Mouse (Mus musculus) activated CD4-positive, CD25-positive, alpha-beta regulatory T cell, adult 4 months (primary cell): ENCODE results near the gene Smurf1. TPM values are rescaled to one million over a fixed set of nuclear protein-coding genes. Genes with fewer than 3 reads are reported as not detected.
A peak's percentile ranks its signal among the peaks of the same experiment; 100 is the strongest.

ENCODE experiments used
- ATAC-seq: one replicate; pipeline ENCODE4 v1.8.0; 2017
- polyA plus RNA-seq, 2 experiments: library from polyadenylated mRNA; unstranded; fragments of 100-300 nt; shearing (Covaris generic); gene quantifications; one replicate each; pipeline ENCODE4 v1.2.1; 2017

Gene Smurf1
- polyA plus RNA-seq, result 1 to 10 TPM; 4.0 to 5.2 TPM

DNA sequence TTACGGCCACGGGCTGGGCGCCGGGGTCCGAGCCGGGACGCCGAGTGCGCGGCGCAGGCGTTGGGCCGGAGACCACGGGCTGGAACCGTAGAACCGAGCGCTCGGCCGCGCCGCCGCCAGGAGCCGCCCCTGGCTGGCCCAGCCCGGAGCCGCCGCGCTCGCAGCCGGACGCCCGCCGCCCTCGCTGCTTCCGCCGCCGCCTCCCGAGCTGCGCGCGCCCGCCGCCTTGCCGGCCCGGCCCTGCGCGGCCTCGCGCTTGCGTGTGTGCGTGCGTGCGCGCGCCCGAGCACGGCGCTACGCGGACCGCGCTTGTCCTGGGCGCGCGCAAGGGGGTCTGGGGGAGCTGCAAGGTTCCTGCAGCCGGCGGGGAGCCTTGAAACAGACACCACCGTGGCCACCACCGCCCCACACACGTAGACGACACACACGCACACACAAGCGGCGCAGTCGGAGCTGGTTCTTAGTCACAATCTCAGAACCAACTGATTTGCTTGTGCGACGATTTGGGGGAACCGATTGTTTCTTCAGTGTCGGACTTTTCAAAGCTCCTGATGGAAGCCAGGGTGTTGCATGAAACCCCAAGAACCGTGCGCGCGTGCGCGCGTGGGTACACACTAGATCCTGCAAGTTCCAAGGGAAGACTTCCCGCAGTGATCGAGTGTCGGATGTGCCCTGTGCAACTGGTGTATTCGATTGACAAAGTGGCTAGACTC, at the start of gene Smurf1:
TSS of gene Smurf1 (minus strand) at position 209 of the 713 bp plus-strand sequence.
- peak; percentile 37 for ATAC-seq

DNA sequence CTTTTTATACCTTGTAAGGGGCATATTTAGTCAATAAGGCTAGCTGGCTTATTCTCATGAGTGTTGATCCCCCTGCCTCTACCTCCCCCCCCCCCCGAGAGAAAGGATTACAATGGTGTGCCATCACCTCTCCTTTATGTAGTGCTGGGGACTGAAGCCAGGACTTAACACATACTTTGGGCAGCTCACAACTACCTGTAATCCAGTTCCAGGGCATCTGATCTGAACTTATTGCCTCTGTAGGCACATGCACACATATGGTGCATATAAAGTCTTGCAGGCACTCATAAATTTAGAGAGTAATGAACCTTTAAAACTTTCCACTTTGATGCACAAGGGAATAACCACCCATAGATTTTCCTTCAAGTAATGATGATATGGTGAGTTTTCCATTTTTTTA, 48.6 kb upstream of the Smurf1 start:
- no peak for ATAC-seq

DNA sequence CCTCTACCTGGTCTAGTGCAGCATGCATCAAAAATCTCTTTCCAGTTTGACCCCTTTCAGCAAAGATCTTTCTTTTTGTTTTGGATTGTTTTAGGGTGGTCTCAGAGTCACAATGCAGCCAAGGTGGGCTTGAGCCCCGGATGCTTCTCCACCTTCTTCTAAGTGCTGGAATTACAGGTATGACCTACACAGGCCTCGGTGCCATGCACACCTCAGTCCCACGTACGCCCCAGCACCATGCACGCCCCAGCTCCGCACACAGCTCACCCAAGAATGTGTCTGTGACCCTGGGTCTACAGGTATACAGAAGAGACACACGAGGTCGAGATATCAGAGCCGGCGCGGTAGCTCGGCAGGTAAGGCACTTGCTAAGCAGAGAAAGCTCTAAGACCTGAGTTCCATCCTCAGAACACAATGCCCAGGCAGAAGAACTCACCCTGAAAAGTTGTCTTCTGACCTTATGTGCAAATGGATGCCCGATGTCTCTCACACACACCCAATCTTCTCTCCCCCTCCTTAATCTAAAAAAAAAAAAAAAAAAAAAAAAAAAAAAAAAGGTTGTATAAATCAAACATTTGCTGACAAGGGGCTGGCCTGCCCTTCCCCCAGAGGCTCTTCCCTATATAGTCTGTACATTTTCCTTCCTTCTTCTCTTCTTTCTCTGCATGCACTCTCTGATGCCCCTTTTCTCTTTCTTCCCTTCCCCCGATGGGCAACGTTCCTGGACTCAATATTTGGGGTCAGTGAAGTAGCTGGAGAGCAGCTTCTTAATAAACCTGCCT, 43.4 kb upstream of the Smurf1 start:
- ATAC-seq, result no peak

DNA sequence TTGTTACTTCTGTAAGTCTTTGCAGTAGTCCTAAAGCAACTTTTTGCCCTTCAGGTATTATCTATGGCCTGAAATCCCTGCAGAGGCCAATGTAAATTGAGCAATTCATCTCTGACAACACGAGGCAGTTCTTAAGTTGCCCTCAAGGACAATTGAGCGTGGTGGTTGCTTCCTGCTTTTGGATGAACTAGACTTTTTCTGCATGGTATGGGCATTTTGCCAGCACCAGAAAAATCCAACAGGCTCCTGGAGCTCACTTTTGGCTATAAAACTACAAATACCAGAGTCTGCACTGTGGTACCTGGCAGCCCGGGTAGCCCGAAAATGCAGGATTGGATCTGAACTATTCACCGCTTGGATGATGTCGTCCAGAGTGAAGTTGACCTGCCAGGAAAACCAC, 39.9 kb upstream of the Smurf1 start:
- no peak for ATAC-seq

DNA sequence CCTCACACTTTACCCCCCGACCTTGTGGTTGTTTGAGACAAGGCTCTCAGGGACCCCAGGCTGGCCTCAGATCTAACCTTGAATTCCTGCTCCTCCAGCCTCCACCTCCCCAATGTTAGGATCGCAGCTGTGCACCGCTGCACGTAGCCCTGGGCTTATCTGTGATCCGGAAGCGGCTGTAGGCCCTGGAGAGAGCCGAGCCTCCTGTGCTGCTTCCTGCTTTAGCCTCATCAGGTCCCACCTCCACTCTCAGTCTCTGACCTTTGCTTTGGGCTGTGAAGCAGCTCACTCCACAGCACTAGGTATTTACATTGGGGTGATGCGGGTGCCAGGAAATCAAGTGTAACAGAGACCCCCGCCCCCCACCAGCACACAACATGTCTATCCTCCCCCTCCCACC, 38.8 kb upstream of the Smurf1 start:
- no peak for ATAC-seq

DNA sequence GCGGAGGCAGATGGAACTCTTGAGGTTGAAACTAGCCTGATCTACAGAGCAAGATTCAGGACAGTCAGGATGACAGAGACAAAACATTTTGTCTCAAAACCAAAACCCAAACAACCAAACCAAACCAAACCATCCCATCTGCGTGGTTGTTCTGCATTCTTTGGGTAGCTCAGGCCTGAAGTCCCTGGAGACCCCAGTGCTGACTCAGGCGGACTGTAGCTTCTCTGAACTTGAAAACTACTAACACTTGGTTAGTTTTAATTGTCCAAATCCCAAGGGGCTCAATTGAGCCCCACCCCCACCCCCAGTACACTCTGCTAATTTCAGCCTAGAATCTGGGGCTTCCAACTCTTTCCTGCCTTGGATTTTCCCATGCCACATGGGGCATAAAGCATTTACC, 37.7 kb upstream of the Smurf1 start:
- ATAC-seq, result no peak

DNA sequence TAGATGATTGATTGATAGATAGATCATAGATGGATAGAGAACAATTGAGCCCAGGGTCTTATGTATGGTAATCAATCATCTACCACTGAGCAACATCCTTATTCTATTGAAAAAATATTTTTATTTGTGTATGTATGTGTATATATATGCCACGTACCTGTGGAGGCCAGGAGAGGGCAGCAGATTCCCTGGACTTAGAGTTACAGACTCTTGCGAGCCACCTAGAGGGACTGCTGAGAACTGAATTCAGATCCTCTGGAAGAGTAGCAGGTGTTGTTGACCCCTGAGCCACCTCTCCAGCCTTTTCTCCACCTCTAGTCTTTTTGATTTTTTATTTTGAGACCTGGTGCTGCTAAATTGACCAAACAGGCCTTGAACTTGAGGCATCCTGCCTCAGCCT, 32.8 kb upstream of the Smurf1 start:
- no peak for ATAC-seq

DNA sequence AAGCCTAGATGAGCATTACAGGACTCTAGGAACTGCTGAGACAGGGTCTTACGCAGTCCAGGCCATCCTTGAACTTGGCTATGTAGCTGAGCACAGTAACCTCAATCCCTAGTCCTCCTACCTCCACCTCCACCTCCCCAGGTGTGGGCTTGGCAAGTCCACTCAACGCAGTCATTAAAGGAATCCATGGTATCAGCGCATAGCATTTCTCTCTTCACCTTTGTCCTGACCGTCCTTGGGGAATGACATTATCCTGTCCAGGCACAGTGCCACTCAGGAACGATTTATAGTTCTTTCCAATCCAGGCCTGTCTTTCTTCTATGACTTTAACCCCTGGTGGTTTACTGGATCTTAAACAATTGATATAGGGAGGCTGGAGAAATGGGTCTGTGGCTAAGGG, 24.8 kb upstream of the Smurf1 start:
- ATAC-seq, result no peak

DNA sequence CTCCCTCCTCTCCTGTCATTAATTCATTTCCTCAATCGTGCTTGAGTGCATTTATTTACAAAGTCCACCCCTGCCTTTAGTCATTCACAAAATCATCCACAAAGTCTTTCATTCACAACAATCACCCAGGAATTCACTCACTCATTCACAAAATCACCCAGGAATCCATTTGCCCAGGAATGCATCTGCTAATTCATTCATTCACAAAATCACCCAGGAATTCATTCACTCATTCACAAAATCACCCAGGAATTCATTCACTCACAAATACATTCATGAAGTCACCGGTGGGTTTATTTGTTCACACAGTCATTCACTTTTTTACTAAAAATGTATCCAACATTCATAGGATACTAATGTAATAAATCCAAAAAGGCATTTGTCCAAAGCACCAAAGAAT, 24.4 kb upstream of the Smurf1 start:
- ATAC-seq, result no peak

DNA sequence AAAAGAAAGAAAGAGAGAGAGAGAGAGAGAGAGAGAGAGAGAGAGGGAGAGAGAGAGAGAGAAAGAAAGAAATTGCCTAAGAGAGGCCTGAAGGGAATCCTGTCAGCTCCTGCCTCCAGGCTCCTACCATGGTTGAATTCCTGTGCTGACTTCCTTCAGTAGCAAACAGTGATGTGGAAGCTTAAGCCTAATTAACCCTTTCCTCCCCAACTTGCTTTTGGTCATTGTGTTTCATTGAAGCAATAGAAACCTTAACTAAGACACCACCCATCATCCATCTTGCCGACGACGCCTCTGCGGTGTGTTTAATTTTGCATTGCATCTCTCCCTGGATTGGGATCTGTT, 23.4 kb upstream of the Smurf1 start:
- ATAC-seq, result no peak

DNA sequence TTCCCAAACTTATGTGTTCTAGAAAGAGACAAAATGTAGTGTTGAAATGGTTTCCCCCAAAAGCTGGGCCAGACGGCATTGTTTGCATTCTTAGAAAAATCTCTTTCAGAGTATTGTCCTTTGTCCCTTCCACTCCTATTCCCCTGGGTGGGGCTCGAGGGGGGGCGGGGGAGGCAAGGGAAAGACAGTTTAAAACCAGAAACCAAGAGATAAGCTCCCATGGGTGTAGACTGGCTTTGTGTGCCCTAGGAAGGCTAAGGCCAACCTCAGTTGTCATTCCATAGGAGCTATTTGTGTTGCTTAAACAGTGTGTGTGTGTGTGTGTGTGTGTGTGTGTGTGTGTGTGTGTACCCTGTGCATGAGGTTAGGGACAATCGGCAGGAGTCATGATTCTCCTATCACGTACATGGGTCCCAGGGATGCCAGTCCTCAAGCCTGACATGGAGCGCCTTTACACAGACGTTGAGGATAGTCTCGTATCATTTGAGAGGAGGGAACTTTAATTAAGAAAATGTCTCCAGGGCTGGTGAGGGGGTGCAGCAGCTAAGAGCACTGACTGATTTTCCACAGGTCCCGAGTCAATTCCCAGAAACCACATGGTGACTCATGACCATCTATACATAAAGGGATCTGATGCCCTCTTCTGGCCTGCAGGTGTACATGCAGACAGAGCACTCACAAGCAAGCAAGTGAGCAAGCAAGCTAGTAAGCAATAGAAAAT, 22.9 kb upstream of the Smurf1 start:
- no peak for ATAC-seq

DNA sequence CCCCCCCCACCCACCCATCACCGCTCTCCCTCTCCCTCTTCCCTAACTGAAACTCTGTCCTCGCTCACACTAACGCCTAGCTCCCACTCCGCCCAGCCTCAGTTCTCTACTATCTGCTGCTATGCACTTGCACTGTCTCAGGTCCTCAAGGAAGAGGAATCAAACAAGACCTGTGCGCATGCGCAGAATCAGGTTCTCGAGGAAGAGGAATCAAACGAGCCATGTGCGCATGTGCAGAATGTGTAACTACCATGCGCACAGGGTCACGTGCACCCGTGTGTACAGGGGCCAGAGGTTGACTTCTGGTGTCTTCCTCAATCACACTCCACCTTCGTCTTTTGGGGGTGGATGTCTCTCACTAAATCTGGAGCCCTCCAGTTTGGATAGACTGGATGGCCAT, 21.9 kb upstream of the Smurf1 start:
- ATAC-seq, result no peak

DNA sequence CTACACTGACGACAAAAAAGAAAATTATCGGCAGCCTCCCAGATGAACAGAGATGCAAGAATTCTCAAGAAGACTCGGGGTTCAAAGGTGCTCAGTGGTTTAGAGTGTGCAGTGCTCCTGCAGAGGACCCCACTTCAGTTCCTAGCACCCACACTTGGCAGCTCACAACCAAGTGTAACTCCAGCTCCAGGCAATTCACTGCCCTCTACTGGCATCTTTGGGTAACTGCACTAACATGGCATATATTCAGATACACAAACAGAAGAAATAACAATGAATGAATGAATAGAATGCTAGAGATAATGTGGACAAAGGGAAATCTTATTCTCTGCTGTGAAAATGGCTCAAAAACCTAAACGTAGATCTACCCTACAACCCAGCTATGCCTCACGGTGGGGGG, 19.2 kb upstream of the Smurf1 start:
- ATAC-seq, result no peak

DNA sequence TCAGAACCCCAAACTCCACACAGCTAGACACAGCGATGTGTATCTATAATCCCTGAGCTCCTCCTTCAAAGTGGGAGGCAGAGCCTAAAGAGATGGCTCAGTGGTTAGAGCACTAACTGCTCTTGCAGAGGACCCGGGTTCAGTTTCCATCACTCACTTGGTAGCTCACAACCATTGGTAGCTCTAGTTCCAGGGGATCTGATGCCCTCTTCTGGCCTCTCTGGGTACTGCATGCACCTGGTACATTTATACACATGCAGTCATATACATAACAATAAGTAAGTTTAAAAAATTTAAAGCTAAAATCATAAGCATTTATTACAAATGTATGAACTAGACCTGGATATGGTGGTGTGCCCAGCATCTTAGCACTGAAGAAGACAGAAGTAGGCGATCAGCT, 17.6 kb upstream of the Smurf1 start:
- no peak for ATAC-seq

DNA sequence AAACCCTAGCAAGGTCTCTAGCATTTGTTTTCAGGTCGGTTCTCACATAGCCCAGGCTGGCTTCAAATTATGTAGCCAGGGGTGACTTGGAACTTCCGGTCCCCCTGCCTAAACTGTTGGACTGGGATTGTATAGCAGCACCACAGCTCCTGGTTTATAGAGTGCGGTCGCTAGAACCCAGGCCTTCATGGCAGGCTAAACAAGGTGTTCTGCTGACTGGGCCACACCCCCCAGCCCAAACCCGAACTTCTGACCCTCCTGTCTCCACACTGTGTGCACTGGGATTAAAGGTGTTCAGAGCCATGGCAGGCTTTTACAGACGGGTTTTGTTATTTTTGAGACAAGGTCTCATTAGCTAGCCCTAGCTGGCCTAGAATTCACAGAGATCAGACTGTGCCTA, 13.5 kb upstream of the Smurf1 start:
- ATAC-seq, result no peak

DNA sequence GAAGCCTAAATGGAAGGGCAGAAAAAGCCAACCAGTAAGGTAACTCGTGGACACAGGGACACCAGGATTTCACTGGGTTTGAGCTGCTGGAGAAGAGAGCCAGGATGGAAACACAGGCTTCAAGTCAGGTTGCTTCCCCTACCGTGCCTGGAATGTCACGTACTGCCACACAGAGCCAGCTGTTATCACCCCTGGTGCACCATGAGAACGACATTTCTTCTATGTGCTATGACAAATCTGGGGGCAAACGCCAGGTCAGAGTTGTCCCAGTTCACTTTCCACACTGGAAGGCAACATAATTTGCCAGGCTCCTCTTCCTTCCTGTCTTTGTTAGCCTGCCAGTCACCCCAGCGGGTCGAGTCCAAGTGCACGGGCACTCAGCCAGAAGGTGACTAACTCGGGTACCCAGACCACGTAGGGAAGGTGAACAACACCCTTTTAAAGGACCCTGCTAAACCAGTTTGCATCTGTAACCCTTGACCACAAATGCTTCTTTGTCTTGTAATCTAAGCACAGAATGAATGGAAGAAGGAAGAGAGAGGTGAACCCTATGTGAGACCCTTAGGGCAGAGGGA, 13.0 kb upstream of the Smurf1 start:
- ATAC-seq, result no peak

DNA sequence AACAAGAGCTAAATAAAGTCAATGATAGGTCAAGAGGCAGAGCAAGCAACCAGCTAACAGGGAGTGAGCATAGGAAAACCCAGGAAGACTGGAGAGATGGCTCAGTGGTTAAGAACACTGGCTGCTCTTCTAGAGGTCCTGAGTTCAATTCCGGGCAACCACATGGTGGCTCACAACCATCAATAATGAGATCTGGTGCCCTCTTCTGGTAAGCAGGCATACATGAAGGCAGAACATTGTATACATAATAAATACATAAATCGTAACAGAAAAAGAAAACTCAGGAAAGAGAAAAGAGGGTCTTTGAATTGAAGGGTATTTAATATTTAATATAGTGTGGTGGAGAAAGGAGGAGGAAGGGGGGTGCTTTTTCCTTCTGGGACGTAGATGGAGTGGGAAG, 5.6 kb upstream of the Smurf1 start:
- ATAC-seq, result no peak

DNA sequence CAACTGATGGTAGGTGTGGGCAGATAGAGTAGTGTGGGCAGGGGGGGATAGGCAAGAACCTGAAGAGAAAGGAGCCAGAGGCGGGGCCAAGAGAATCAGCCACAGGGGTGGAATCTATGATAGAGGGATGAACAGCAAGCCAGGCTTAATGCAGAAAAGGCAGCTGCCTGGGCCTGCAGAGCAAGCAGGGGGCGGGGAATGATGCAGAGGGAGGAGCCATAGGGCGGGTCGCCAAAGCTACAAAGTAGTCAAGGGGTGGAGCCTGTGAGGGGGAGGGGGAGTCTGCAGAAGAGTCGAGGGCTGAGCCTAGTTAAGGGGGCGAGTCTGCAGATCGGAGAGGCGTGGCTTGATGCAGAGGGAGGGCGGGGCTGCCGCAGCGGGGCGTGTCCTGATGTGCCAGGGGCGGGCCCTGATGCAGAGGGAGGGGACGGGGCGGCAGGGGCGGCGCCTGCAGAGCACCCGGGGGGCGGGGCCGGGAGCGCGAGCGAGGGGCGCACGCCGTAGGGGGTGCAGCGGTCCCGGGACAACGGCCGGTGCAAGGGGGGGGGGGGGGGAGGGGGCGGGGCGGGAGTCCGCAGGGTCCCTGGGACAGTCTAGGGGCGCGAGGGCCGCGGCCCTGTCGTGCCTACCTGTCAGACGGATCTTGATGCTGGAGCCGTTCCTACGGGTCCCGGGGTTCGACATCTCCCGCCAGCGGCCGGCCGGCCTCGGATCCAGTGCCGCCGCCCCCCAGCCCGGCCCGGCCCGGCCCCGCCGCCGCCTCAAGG, 592 bp downstream of the Smurf1 start:
- peak; percentile 63 for ATAC-seq

DNA sequence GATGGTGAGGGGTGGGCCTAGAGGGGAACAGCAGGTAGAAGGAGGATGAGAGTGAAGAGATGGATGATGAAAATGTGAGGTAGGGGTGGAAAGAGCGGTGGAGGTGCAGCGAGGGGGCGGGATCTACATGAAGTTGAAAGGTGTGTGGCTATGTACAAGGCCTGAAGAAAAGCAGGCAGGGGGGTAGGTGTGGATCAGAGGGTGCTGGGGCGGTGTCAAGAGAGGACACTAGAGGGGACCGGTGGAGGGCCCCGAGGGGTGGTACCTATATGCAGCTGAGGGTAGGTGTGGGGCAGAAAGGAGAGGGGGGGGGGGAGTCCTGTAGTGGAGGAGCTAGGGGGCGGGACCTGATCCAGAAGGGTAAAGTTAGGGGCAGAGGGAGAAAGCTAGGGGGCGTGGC, 1.2 kb downstream of the Smurf1 start:
- no peak for ATAC-seq

DNA sequence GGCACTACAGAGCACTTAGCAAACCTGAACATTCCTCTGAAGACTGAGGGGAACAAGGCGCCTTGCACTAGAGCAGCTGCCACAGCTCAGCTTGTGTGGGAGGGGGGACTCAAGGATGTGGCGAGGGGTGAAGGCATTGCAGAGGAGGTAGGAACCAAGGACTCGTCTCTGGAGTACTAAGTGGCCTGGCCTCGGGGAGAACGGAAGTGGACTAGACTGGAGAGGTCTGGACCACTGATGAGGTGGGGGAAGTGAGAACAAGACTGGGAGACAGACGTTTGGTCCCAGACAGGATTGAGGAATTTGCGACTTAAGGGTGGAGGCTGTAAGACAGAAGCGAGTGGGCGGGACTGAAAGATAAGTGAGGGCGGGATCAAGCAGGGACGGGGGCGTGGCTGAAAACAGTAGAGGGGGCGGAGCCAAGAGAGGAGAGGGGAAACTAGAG, 1.8 kb downstream of the Smurf1 start:
- ATAC-seq, result peak; percentile 42

DNA sequence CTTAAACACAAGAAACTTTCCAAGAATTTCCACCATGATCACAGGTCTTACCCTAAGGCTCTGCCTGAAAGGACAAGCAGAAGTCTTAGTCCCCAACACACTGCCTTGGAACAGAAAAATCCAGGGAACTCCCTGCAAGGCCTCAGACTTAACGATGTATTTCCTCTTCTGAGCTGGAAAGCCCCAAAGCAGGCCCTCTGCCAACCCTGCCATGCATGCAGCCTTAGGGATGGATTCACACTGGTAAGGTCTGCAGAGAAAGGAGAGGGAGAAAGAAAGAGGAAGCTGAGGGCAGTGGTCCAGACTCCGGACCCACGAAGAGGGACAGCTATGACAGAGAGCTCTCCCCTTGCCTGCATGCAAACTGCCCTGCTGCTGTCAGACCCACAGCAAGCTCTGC, 2.2 kb downstream of the Smurf1 start:
- ATAC-seq, result no peak

DNA sequence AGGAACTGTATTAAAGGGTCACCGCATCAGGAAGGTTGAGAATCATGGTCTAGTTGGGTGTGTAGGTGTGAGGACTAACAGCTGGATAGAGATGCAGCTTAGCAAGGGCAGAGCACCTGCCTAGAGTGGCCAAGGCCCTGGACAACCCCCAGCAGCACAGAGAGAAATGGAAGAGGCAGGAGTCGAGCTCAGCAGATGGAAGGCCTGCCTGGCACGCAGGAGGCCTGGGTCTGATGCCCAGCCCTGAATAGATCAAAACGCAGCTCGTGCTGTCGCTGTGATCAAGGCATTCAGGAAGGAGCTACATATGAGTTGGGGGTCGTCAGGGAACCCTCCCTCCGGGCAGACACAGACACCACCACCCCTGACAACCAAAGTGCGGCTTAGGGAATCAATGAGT, 7.4 kb downstream of the Smurf1 start:
- ATAC-seq, result no peak

DNA sequence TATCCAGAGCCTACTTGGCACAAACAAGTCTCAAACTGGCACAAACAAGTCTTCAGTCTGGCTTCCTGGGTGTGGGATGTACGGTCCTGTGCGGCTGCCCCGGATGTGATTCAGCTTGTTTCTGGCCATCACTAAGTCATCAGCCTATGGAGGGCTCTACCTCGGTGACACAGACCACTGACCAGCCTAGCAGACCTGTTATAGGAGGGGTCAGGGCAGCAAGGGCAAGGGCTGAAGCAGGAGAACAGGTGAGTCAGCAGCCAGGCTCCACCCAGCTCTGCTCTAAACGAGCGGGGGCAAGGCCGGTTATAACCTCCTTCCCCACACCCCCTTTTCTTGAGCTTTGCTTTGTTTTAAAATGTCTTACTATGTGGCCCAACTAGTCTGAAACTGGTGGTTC, 11.2 kb downstream of the Smurf1 start:
- no peak for ATAC-seq
